Mouse (Mus musculus) embryonic stem cell, embryonic (primary cell): ENCODE measurements around the gene Mark2.

ENCODE experiments used
- CTCF ChIA-PET, 4 experiments: fragments of 300-600 bp in 2 of 4; fragments of 350-600 bp in 2 of 4; sonication (Branson Sonifier 250); formaldehyde crosslinking; loops; one replicate each; lab custom pipeline; 2022; ENCODE audit warnings: inconsistent platforms in 2 of 4; lab: Charles Lee
- POLR2A ChIA-PET, 4 experiments: fragments of 300-600 bp in 2 of 4; fragments of 350-600 bp in 2 of 4; sonication (Branson Sonifier 250); formaldehyde crosslinking; loops; one replicate each; lab custom pipeline; 2022; ENCODE audit warnings: antibody characterized with exemption in 4 of 4, inconsistent platforms in 1 of 4; lab: Charles Lee

Gene Mark2

DNA sequence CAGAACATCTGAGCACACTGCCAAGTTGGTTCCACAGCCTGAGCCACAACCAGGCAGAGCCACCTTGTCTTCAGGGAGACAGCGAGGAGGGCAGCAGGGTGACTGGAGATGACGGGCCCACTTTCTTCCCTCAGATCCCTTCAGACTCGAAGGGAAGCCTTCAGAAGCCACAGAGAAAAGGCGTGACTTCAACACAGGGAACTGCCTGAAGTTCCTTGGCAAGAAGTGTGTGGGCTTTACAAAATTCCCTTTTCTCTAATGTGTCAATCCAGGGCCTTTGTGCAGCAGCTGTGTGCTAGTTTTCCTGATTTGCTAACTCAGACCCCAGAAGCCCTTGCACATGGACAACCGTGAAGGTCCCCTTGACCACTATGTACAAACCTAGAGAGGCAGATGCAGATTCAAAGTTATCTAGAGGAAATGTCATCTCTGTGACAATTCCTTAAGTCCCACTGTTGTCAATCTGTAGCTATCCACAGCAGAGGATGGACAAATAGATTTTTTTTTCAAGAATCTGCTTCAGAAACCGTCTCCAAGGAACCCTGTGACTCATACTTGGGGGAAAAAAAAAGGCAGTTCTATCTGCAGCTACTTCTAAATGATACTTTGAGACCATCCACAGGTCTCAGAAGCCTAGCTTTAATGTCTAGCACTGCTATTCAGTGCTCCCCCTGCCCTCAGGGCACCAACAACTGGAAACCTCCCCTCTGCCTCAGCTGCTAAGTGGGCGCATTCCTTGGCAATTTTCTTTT is 49.5 kb downstream of the Mark2 start:
- CTCF ChIA-PET: interaction anchor here in 1 of 4 experiments (1.5 kb wide), 1 partner anchor 13 kb away, joined by 4 read pairs; no protein-coding TSS in a partner anchor
- POLR2A ChIA-PET: interaction anchor here (0.6 to 3.7 kb wide), 16 partner anchors 9 to 312 kb away, joined by 3 to 15 read pairs (median 4); partner anchors contain the start of gene Rcor2 (in 1 of the 4)

DNA sequence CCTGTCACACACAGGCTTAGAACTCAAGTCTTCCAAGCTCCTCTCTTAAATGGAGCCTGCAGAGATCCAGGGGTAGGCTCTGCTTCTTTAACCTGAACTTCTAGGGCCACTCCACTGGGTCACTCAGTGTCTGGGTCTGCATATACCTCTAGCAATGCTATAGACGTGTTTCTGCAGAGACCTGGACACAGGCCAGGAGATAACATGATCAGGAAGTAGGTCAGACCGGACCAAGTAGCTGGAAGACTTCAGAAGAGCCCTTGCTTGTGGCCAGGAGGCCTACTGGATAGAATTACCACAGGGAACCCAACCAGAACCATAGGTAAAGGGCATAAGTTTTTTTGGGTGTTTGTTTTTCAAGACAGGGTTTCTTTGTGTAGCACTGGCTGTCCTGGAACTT is 51.9 kb downstream of the Mark2 start:
- ChIA-PET CTCF (interaction anchor here in 1 of 4 experiments (1.6 kb wide), 1 partner anchor 56 kb away, joined by 4 read pairs; no protein-coding TSS in a partner anchor), POLR2A (interaction anchor here in 3 of 4 experiments (0.5 to 2.5 kb wide), 11 partner anchors 13 to 250 kb away, joined by 3 to 5 read pairs (median 3); partner anchors contain the start of genes 2700081O15Rik (in 1 of the 3) and Stip1 (in 1 of the 3))

- POLR2A ChIA-PET: interaction anchor here in 2 of 4 experiments (0.6 to 2.5 kb wide), 6 partner anchors 14 to 134 kb away, joined by 3 to 7 read pairs (median 5); no protein-coding TSS in a partner anchor
These were observed 53.4 kb downstream of the Mark2 start for GRCm38 (mm10) chr19:7288288-7288687.

DNA sequence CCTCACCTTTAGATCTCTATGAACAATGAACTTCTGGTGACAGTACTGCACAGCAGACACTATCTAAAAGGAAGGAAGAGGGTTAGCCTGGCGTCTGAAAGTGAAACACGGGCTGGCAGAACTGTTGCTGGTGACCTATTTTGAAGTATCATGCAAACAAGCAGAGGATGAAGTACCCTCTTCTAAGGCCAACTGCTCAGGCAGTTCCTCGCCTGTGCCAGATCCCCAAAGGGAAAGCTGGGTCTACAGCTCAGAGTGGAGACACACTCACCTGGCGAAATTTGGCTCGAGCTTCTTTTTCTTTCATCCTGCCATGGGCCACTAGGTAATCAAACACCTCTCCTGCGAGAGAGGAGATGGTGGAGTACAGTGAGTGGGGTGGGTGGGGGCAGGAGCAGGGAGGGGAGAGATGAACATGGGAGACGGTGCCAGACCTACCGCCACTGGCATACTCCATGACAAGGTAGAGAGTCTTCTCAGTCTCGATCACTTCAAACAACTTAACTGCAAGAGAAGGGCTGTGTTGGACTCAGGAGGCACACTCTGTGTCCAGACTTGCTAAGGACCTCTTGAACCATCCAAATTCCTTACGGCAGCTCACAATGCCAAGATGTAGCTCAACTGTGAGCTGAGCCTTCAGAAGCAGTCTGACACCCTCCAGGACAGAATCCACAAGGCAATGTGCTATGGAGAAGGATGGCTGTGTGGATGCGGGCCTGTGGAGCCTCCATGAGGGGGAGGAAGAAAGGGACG is 54.9 kb downstream of the Mark2 start:
- ChIA-PET POLR2A (interaction anchor here in 2 of 4 experiments (0.6 to 2.1 kb wide), 16 partner anchors 7 to 186 kb away, joined by 3 to 7 read pairs (median 4); no protein-coding TSS in a partner anchor), CTCF (interaction anchor here (0.6 to 1.7 kb wide), 11 partner anchors 8 to 319 kb away, joined by 3 to 6 read pairs (median 3); no protein-coding TSS in a partner anchor)

More at GRCm38 (mm10) chr19:7288288-7288687, 53.4 kb downstream of the Mark2 start:
- CTCF ChIA-PET: interaction anchor here in 2 of 4 experiments (0.7 to 1.7 kb wide), 3 partner anchors 10 to 28 kb away, joined by 3 to 6 read pairs (median 3); no protein-coding TSS in a partner anchor

- CTCF ChIA-PET: interaction anchor here in 3 of 4 experiments (0.9 to 4.0 kb wide), 5 partner anchors 11 to 46 kb away, joined by 3 to 36 read pairs (median 4); partner anchors contain the start of gene Rcor2 (in 1 of the 3)
- POLR2A ChIA-PET: interaction anchor here in 3 of 4 experiments (0.6 to 12.1 kb wide), 15 partner anchors 12 to 137 kb away, joined by 3 to 216 read pairs (median 3); partner anchors contain the start of genes Mark2 (in 2 of the 3), Rcor2 (in 2 of the 3) and Cox8a (in 1 of the 3)
These were observed 60.9 kb downstream of the Mark2 start for GRCm38 (mm10) chr19:7280557-7281330.

DNA sequence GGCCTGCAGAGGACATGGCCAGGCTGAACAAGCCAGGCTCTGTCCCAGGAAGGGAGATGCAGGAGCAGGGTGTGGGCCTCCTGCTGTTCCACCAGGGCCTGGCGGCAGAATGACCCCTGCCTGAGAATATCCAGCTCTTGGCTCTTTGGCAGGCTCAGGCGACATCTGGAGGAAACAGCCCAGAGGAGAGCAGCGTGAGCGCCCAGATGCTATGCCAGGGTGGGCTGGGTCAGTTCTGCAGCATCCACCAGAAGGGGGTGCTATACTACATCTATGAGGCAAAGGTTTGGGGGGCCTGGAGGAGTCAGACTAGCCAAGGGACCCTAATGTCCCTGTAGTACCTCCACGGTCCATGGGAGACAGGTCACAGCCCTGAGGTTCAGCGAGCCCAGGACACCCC is 62.5 kb downstream of the Mark2 start:
- ChIA-PET CTCF (interaction anchor here (0.5 to 4.0 kb wide), 27 partner anchors 8 to 259 kb away, joined by 3 to 36 read pairs (median 4); partner anchors contain the start of genes Mark2 (in 1 of the 4) and Rcor2 (in 1 of the 4)), POLR2A (interaction anchor here (0.6 to 12.1 kb wide), 29 partner anchors 8 to 157 kb away, joined by 3 to 216 read pairs (median 5); partner anchors contain the start of genes 2700081O15Rik (in 4 of the 4), Mark2 (in 2 of the 4) and Rcor2 (in 2 of the 4))

DNA sequence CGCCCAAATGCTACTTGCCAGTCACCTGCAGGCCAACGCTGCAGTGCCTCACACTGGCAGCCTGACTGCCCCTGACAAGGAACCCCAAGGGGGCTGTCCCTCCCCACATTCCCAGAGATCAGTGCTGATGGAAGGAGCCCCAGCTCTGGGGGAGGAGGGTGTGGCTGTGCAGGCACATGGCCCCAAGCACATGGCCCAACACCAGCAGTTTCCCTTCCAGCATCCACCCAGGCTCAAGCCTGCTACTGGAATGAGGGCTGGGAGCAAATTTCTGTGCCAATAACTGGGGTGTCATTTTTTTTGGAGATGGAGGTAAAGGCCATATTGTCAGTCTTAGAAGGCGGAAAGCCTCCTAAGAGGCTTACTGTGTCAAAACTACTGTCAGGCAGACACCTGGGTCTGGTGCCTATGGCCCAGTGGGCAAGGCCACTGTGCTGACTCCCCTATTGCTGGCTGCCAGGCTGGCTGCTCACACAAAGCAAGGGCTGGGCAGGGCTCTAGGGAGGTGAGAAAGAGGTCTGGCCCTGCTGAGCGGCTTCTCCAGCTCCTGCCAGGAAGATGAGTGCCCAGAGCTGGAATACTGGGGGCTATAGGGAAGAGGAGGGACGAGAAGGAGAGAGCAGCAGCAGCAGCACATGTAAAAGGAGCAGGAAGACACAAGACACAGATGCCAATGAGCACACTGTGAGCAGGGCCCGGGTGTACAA is 63.3 kb downstream of the Mark2 start:
- CTCF ChIA-PET: interaction anchor here in 3 of 4 experiments (0.5 to 4.0 kb wide), 22 partner anchors 9 to 1641 kb away, joined by 3 to 36 read pairs (median 4); partner anchors contain the start of genes Mark2 (in 1 of the 3) and Rcor2 (in 1 of the 3)
- POLR2A ChIA-PET: interaction anchor here (0.6 to 12.1 kb wide), 27 partner anchors 9 to 158 kb away, joined by 3 to 216 read pairs (median 5); partner anchors contain the start of genes 2700081O15Rik (in 4 of the 4), Mark2 (in 2 of the 4) and Rcor2 (in 2 of the 4)

DNA sequence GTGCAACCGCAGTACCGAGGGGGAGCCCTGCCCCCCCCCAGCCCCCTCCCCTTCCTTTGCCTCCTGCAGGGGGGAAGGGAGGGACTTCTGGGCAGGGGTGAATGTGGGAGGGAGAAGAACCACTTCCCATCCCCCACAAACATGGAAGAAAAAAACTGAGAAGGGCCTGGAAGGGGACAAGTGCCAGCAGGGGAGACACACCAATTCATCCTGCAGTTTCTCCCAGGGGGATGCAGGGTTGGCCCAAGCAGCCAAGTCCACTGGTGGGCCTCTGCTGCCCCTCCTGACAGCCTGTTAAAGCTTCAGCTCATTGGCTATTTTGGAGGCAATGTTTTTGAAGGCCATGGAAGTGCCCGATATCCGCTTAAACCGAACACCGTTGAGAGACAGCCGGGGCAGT is 64.9 kb downstream of the Mark2 start:
- POLR2A ChIA-PET: interaction anchor here in 3 of 4 experiments (0.6 to 12.1 kb wide), 18 partner anchors 8 to 140 kb away, joined by 3 to 216 read pairs (median 4); partner anchors contain the start of genes Rcor2 (in 2 of the 3), 2700081O15Rik (in 1 of the 3), Mark2 (in 1 of the 3) and Otub1 (in 1 of the 3)
- CTCF ChIA-PET: interaction anchor here in 2 of 4 experiments (0.8 to 1.4 kb wide), 4 partner anchors 8 to 13 kb away, joined by 3 to 6 read pairs (median 4); no protein-coding TSS in a partner anchor

DNA sequence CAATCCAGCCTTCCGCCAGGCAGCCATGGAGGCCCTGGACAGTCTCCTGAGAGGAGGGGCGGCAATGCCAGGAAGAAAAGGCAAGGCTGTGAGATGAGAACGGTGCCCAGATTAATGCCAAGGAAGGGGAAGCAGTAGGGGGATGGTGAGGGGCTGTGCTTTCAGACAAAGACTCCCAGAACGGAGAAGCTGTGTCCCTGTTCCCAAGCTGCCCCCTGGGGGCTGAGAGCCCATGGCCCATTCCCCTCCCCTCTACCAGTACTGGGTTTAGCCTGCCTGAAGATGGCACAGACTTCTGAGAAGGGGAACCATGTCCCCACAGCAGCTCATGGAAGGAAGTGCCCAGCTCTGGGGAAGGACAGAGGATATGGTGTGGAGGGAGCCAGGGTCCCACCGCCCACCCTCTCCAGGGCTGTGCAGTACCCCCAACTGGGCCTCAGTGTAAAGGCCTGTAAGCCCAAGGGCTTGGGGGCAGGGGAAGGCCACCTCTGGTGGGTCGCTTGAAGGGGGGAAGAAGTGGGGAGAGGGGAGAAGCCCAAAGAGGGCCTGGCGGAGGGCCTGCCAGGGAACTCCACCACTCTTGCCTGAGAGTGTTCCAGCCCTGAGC is 65.5 kb downstream of the Mark2 start:
- ChIA-PET CTCF (interaction anchor here in 1 of 4 experiments (1.4 kb wide), 1 partner anchor 12 kb away, joined by 6 read pairs; no protein-coding TSS in a partner anchor), POLR2A (interaction anchor here in 3 of 4 experiments (0.8 to 12.1 kb wide), 14 partner anchors 7 to 141 kb away, joined by 3 to 216 read pairs (median 4); partner anchors contain the start of genes Rcor2 (in 2 of the 3), 2700081O15Rik (in 1 of the 3), Cox8a (in 1 of the 3) and Mark2 (in 1 of the 3))

GRCm38 (mm10) chr19:7275131-7275789 is 66.4 kb downstream of the Mark2 start:
- POLR2A ChIA-PET: interaction anchor here (0.5 to 12.1 kb wide), 31 partner anchors 9 to 208 kb away, joined by 3 to 216 read pairs (median 5); partner anchors contain the start of genes 2700081O15Rik (in 2 of the 4), Naa40 (in 2 of the 4), Cox8a (in 1 of the 4) and Mark2 (in 1 of the 4)

DNA sequence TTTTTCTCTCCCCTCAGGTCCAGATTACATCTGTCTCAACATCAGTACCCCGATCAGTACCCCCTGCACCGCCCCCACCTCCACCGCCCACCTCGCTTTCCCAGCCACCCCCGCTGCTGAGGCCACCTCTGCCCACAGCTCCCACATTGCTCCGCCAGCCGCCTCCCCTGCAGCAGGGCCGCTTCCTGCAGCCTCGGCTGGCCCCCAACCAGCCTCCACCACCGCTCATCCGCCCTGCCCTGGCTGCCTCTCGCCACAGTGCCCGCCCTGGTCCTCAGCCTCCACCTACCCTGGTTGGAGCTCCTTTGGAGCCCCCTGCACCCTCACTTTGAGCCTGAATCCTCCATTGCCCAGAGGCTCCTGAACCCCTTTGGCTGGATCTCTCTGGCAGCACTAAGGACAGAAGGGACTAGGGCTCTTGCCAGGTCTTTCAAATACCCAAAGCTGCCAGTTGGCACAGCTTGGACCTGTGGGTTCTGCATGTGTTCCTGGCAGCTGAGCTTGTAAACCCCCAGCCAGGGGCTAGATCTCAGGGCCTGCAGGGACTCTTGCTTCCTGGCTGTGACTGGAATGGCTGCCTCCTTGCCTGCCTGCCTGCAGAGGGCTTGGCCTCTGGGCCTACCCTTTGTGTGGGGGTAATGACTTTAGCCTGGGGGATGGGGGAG is 67.2 kb downstream of the Mark2 start:
- ChIA-PET CTCF (interaction anchor here (0.6 to 2.4 kb wide), 23 partner anchors 9 to 1974 kb away, joined by 3 to 12 read pairs (median 3); partner anchors contain the start of gene Mark2 (in 2 of the 4)), POLR2A (interaction anchor here (0.5 to 12.1 kb wide), 49 partner anchors 9 to 1430 kb away, joined by 3 to 216 read pairs (median 4); partner anchors contain the start of genes 2700081O15Rik (in 2 of the 4), Naa40 (in 2 of the 4), Mark2 (in 1 of the 4) and Rcor2 (in 1 of the 4))

More at GRCm38 (mm10) chr19:7275131-7275789, 66.4 kb downstream of the Mark2 start:
- CTCF ChIA-PET: interaction anchor here in 3 of 4 experiments (0.6 to 2.4 kb wide), 5 partner anchors 11 to 1974 kb away, joined by 3 to 10 read pairs (median 3); partner anchors contain the start of gene Mark2 (in 1 of the 3)

- POLR2A ChIA-PET: interaction anchor here (0.7 to 12.1 kb wide), 35 partner anchors 9 to 322 kb away, joined by 3 to 216 read pairs (median 4); partner anchors contain the start of genes 2700081O15Rik (in 2 of the 4), Naa40 (in 2 of the 4), Cox8a (in 1 of the 4) and Rcor2 (in 1 of the 4)
- CTCF ChIA-PET: interaction anchor here in 3 of 4 experiments (0.7 to 2.4 kb wide), 17 partner anchors 8 to 163 kb away, joined by 3 to 10 read pairs (median 4); partner anchors contain the start of gene Mark2 (in 1 of the 3)
These were observed 68.2 kb downstream of the Mark2 start for GRCm38 (mm10) chr19:7273486-7273885.
